Comparison of ENCODE assay signal across 21 mouse cellular contexts in genomic region chr7:141957524-141958051, GRCm38 (mm10). TPM values are rescaled to one million over a fixed set of nuclear protein-coding genes. Genes with fewer than 3 reads are reported as not detected.
DNase-seq lines count a peak whose midpoint lies in the region; ATAC-seq and TF ChIP-seq lines count a peak whose summit lies in the region.
"Had no signal": no experiment of that assay in that cellular context is flagged by ENCODE, and none has a peak within 500 bp of the region (broad histone marks: within the 10 kb centered on the region; RNA-seq: fewer than 3 reads in every experiment).

No protein-coding gene starts in this region.

- TF ChIP-seq EP300 in stomach, postnatal 0 days (optimal IDR thresholded peaks at IDR 0.05), result no peak

- peaks cover 98% of the 10 kb centered on the region for H3K4me1 ChIP-seq in forebrain, embryonic 13.5 days
- 0 out of 2 replicates have a peak, but pooled peaks cover 5% of the 10 kb centered on the region for H3K4me1 ChIP-seq in forebrain, embryonic 11.5 days (replicated peaks; ENCODE audit: control insufficient read depth, insufficient read depth, low read length)
- no peaks in the 10 kb centered on the region for H3K4me1 ChIP-seq in stomach, embryonic 15.5 days
- no peaks in the 10 kb centered on the region for H3K4me1 ChIP-seq in stomach, postnatal 0 days (replicated peaks; ENCODE audit: control insufficient read depth, insufficient read depth)
- H3K4me1 ChIP-seq in intestine, embryonic 16.5 days (ENCODE audit: control insufficient read depth, insufficient read depth, low read length), result no peaks in the 10 kb centered on the region
- H3K4me1 ChIP-seq: heart, embryonic 10.5 days; kidney, embryonic 15.5 days; limb, embryonic 13.5 days; liver, embryonic 13.5 days had no signal

- TF ChIP-seq CTCF in left cerebral cortex, adult 2 months (IDR thresholded peaks at IDR 0.05), result no peak
- no peak for TF ChIP-seq CTCF in stomach, postnatal 0 days (IDR thresholded peaks at IDR 0.05; ENCODE audit: low read depth)

- intact Hi-C loops in left cerebral cortex, adult 2 months (cut with DNase I), result no loop called here
- intact Hi-C loops in left cerebral cortex, postnatal 14 days (cut with DNase I), result loop anchor here (2.0 kb wide), 1 partner anchor 141 kb away; no protein-coding TSS in a partner anchor

- H3K4me2 ChIP-seq in forebrain, embryonic 13.5 days, result no peak overlapping the region
- H3K4me2 ChIP-seq in forebrain, embryonic 11.5 days (ENCODE audit: low read depth, low read length, severe bottlenecking), result no peak overlapping the region
- no peak overlapping the region for H3K4me2 ChIP-seq in stomach, embryonic 15.5 days
- no peak overlapping the region for H3K4me2 ChIP-seq in stomach, postnatal 0 days (replicated peaks; ENCODE audit: low read depth)
- no peak overlapping the region for H3K4me2 ChIP-seq in intestine, embryonic 16.5 days (ENCODE audit: low read depth, low read length)
- H3K4me2 ChIP-seq: hindbrain, embryonic 14.5 days; kidney, embryonic 15.5 days; limb, embryonic 13.5 days; liver, embryonic 13.5 days; lung, embryonic 14.5 days had no signal

- 0 out of 2 replicates have a peak, but pooled peaks have one; percentile 25 for ATAC-seq in forebrain, embryonic 13.5 days
- ATAC-seq in forebrain, embryonic 11.5 days (replicated peaks; ENCODE audit: low FRiP score), result no peak
- ATAC-seq in stomach, embryonic 15.5 days (ENCODE audit: insufficient read depth, low FRiP score, low read depth), result peak; percentile 35; the same call in 1 of the 2 replicates
- no peak for ATAC-seq in stomach, postnatal 0 days (ENCODE audit: low FRiP score, low TSS enrichment)
- ATAC-seq in intestine, embryonic 16.5 days, result no peak
- ATAC-seq: intestine, postnatal 0 days had no signal

- H3K9me3 ChIP-seq in forebrain, embryonic 13.5 days (replicated peaks), result no peaks in the 10 kb centered on the region
- no peaks in the 10 kb centered on the region for H3K9me3 ChIP-seq in forebrain, embryonic 11.5 days (ENCODE audit: control insufficient read depth, low read length)
- H3K9me3 ChIP-seq in stomach, embryonic 15.5 days, result no peaks in the 10 kb centered on the region
- no peaks in the 10 kb centered on the region for H3K9me3 ChIP-seq in stomach, postnatal 0 days (ENCODE audit: control insufficient read depth, low read length)
- no peaks in the 10 kb centered on the region for H3K9me3 ChIP-seq in intestine, embryonic 16.5 days (ENCODE audit: control insufficient read depth, low read length)
- H3K9me3 ChIP-seq: heart, embryonic 10.5 days; kidney, embryonic 15.5 days; limb, embryonic 13.5 days; liver, embryonic 13.5 days had no signal

- no peak overlapping the region for H3K4me3 ChIP-seq in forebrain, embryonic 13.5 days
- no peak overlapping the region for H3K4me3 ChIP-seq in forebrain, embryonic 11.5 days (ENCODE audit: low read depth, low read length)
- no peak overlapping the region for H3K4me3 ChIP-seq in left cerebral cortex, adult 2 months
- no peak overlapping the region for H3K4me3 ChIP-seq in stomach, embryonic 15.5 days (replicated peaks)
- no peak overlapping the region for H3K4me3 ChIP-seq in stomach, postnatal 0 days (ENCODE audit: low read depth, low read length)
- no peak overlapping the region for H3K4me3 ChIP-seq in intestine, embryonic 16.5 days (ENCODE audit: low read length)
- H3K4me3 ChIP-seq: gastrocnemius, adult 2 months; heart, embryonic 10.5 days; kidney, embryonic 15.5 days; limb, embryonic 13.5 days; liver, embryonic 13.5 days; myocyte had no signal

- H3K36me3 ChIP-seq in forebrain, embryonic 13.5 days (ENCODE audit: poor library complexity, severe bottlenecking), result peaks cover under 1% of the 10 kb centered on the region; the same call in 1 of the 2 replicates
- H3K36me3 ChIP-seq in forebrain, embryonic 11.5 days (ENCODE audit: control insufficient read depth, insufficient read depth, low read length), result no peaks in the 10 kb centered on the region
- H3K36me3 ChIP-seq in stomach, embryonic 15.5 days, result no peaks in the 10 kb centered on the region
- no peaks in the 10 kb centered on the region for H3K36me3 ChIP-seq in stomach, postnatal 0 days (ENCODE audit: control insufficient read depth, insufficient read depth, low read length)
- no peaks in the 10 kb centered on the region for H3K36me3 ChIP-seq in intestine, embryonic 16.5 days (ENCODE audit: control insufficient read depth, insufficient read depth, low read length)
- H3K36me3 ChIP-seq: heart, embryonic 10.5 days; kidney, embryonic 15.5 days; limb, embryonic 13.5 days; liver, embryonic 13.5 days had no signal

- no peak overlapping the region for H3K9ac ChIP-seq in forebrain, embryonic 13.5 days
- no peak overlapping the region for H3K9ac ChIP-seq in forebrain, embryonic 11.5 days (ENCODE audit: low read length)
- no peak overlapping the region for H3K9ac ChIP-seq in stomach, embryonic 15.5 days
- no peak overlapping the region for H3K9ac ChIP-seq in stomach, postnatal 0 days (ENCODE audit: low read length)
- H3K9ac ChIP-seq in intestine, embryonic 16.5 days (ENCODE audit: low read depth, low read length), result no peak overlapping the region
- H3K9ac ChIP-seq: hindbrain, embryonic 14.5 days; kidney, embryonic 15.5 days; limb, embryonic 13.5 days; liver, embryonic 13.5 days; lung, embryonic 14.5 days had no signal

- no peak for DNase-seq in forebrain, embryonic 11.5 days (ENCODE audit: low spot score)
- no peak for DNase-seq in left cerebral cortex, adult 2 months (ENCODE audit: extremely low spot score in 1 of 2, low spot score in 2 of 2)
- no peak for DNase-seq in left cerebral cortex, postnatal 14 days (ENCODE audit: low spot score in 2 of 2)
- no peak for DNase-seq in stomach, postnatal 0 days (ENCODE audit: low spot score)
- DNase-seq: adrenal gland, postnatal 25 days; B cell, adult 2 months; gastrocnemius, adult 2 months; kidney, postnatal 4 days; liver, embryonic 13.5 days; lung, embryonic 14.5 days; lung, postnatal 36 days; thymus, adult 18-20 months had no signal

- H3K27me3 ChIP-seq in forebrain, embryonic 13.5 days, result no peaks in the 10 kb centered on the region
- H3K27me3 ChIP-seq in forebrain, embryonic 11.5 days (ENCODE audit: control insufficient read depth, insufficient read depth, low read length), result no peaks in the 10 kb centered on the region
- H3K27me3 ChIP-seq in stomach, embryonic 15.5 days (replicated peaks), result peaks cover 11% of the 10 kb centered on the region
- H3K27me3 ChIP-seq in stomach, postnatal 0 days (ENCODE audit: control insufficient read depth, insufficient read depth, low read length), result no peaks in the 10 kb centered on the region
- peaks cover 10% of the 10 kb centered on the region; the same call in 1 of the 2 replicates for H3K27me3 ChIP-seq in intestine, embryonic 16.5 days (replicated peaks; ENCODE audit: control insufficient read depth, insufficient read depth, low read length)

- 67% methylated on average over 4 of the region's 4 CpGs for WGBS in forebrain, embryonic 13.5 days
- WGBS in forebrain, embryonic 11.5 days, result 85% methylated on average over 4 of the region's 4 CpGs
- WGBS in stomach, embryonic 15.5 days, result 77% methylated on average over 4 of the region's 4 CpGs
- WGBS in stomach, postnatal 0 days, result 72% methylated on average over 4 of the region's 4 CpGs
- WGBS in intestine, embryonic 16.5 days, result 76% methylated on average over 4 of the region's 4 CpGs

- peak overlapping the region; percentile 32; the same call in 1 of the 2 replicates for H3K27ac ChIP-seq in forebrain, embryonic 13.5 days
- H3K27ac ChIP-seq in forebrain, embryonic 11.5 days (ENCODE audit: low read depth, low read length), result no peak overlapping the region
- H3K27ac ChIP-seq in left cerebral cortex, adult 2 months, result peak overlapping the region; percentile 85
- H3K27ac ChIP-seq in stomach, embryonic 15.5 days, result no peak overlapping the region
- no peak overlapping the region for H3K27ac ChIP-seq in stomach, postnatal 0 days (replicated peaks)
- no peak overlapping the region for H3K27ac ChIP-seq in intestine, embryonic 16.5 days (ENCODE audit: low read length)
- H3K27ac ChIP-seq: gastrocnemius, adult 2 months; heart, embryonic 10.5 days; hindbrain, embryonic 14.5 days; kidney, embryonic 15.5 days; limb, embryonic 13.5 days; liver, embryonic 13.5 days had no signal

RNA-seq across cellular contexts. Expression of gene Brsk2, which starts 8.0 kb away (rescaled TPM):
- 20.4 and 22.7 TPM in 2 replicates for polyA plus RNA-seq in forebrain, embryonic 13.5 days (2015; fragmentation: Nextera tagmentation; extraction: Ambion mirVana)
- 13.8 and 15.5 TPM in 2 replicates for polyA plus RNA-seq in forebrain, embryonic 11.5 days (2014; fragmentation: Nextera tagmentation; extraction: Ambion mirVana)
- total RNA-seq in left cerebral cortex, adult 2 months (2021), result 100 to 1,000 TPM; 223 to 224 TPM
- total RNA-seq in left cerebral cortex, postnatal 14 days (2021), result 100 to 1,000 TPM; 200 to 202 TPM
- polyA plus RNA-seq in stomach, embryonic 15.5 days (2015; fragmentation: Nextera tagmentation; extraction: Ambion mirVana), result 1.6 and 2.0 TPM in 2 replicates
- 0.62 and 0.75 TPM in 2 replicates for polyA plus RNA-seq in stomach, postnatal 0 days (2015; fragmentation: Nextera tagmentation; extraction: Ambion mirVana)
- polyA plus RNA-seq in intestine, embryonic 16.5 days (2015; fragmentation: Nextera tagmentation; extraction: Ambion mirVana), result 0.98 and 1.3 TPM in 2 replicates

RNA-seq across cellular contexts. Expression of gene Tollip, which starts 39.3 kb away (rescaled TPM):
- polyA plus RNA-seq in forebrain, embryonic 13.5 days (2015; fragmentation: Nextera tagmentation; extraction: Ambion mirVana), result 66.4 and 75.2 TPM in 2 replicates
- polyA plus RNA-seq in forebrain, embryonic 11.5 days (2014; fragmentation: Nextera tagmentation; extraction: Ambion mirVana), result 59.8 and 70.7 TPM in 2 replicates
- total RNA-seq in left cerebral cortex, adult 2 months (2021), result 100 to 1,000 TPM; 116 to 132 TPM
- 100 to 1,000 TPM; 142 to 160 TPM for total RNA-seq in left cerebral cortex, postnatal 14 days (2021)
- polyA plus RNA-seq in stomach, embryonic 15.5 days (2015; fragmentation: Nextera tagmentation; extraction: Ambion mirVana), result 43.0 and 48.1 TPM in 2 replicates
- 33.2 and 33.4 TPM in 2 replicates for polyA plus RNA-seq in stomach, postnatal 0 days (2015; fragmentation: Nextera tagmentation; extraction: Ambion mirVana)
- polyA plus RNA-seq in intestine, embryonic 16.5 days (2015; fragmentation: Nextera tagmentation; extraction: Ambion mirVana), result 51.1 and 55.5 TPM in 2 replicates

Comparison
In these comparisons a context has a peak if more than half of its experiments do, and no peak if none do; other contexts are left out.
1. ATAC-seq: peak in forebrain, embryonic 13.5 days (single experiment) and stomach, embryonic 15.5 days (single experiment); none in forebrain, embryonic 11.5 days (single experiment), stomach, postnatal 0 days (single experiment) and intestine, embryonic 16.5 days (single experiment).
2. H3K27ac ChIP-seq: peak in forebrain, embryonic 13.5 days (single experiment) and left cerebral cortex, adult 2 months (single experiment); none in forebrain, embryonic 11.5 days (single experiment), stomach, embryonic 15.5 days (single experiment), stomach, postnatal 0 days (single experiment) and intestine, embryonic 16.5 days (single experiment).